Mouse (Mus musculus): ENCODE results near the gene Gramd1a. TPM values are rescaled to one million over a fixed set of nuclear protein-coding genes. Genes with fewer than 3 reads are reported as not detected.

Gene Gramd1a
- polyA plus RNA-seq, 1 experiment from 2014 or later = 221 TPM

- H3K27me3 ChIP-seq (replicated peaks) = no peaks in the 10 kb centered on the region
- no peak for ATAC-seq (ENCODE audit: low FRiP score, low read depth)
- no peaks in the 10 kb centered on the region for H3K36me3 ChIP-seq
- H3K4me1 ChIP-seq = no peaks in the 10 kb centered on the region
- no peak overlapping the region for H3K27ac ChIP-seq
- no peak overlapping the region for H3K4me3 ChIP-seq
- WGBS = 55% methylated on average over 3 of the region's 3 CpGs
- no peak overlapping the region for H3K4me2 ChIP-seq (replicated peaks)
- H3K9me3 ChIP-seq = no peaks in the 10 kb centered on the region
- H3K9ac ChIP-seq = no peak overlapping the region
Observed at GRCm38 (mm10) chr7:31163666-31164577, 8.2 kb upstream of the Gramd1a start.

GRCm38 (mm10) chr7:31162324-31162723 lies 6.6 kb upstream of the Gramd1a start:
- WGBS = 70% methylated on average over 11 of the region's 11 CpGs
- no peaks in the 10 kb centered on the region for H3K4me1 ChIP-seq
- no peaks in the 10 kb centered on the region for H3K36me3 ChIP-seq
- no peak overlapping the region for H3K9ac ChIP-seq
- ATAC-seq (ENCODE audit: low FRiP score, low read depth) = no peak
- no peak overlapping the region for H3K4me3 ChIP-seq
- no peak overlapping the region for H3K27ac ChIP-seq
- H3K27me3 ChIP-seq (replicated peaks) = no peaks in the 10 kb centered on the region
- no peak overlapping the region for H3K4me2 ChIP-seq (replicated peaks)
- H3K9me3 ChIP-seq = no peaks in the 10 kb centered on the region

DNA sequence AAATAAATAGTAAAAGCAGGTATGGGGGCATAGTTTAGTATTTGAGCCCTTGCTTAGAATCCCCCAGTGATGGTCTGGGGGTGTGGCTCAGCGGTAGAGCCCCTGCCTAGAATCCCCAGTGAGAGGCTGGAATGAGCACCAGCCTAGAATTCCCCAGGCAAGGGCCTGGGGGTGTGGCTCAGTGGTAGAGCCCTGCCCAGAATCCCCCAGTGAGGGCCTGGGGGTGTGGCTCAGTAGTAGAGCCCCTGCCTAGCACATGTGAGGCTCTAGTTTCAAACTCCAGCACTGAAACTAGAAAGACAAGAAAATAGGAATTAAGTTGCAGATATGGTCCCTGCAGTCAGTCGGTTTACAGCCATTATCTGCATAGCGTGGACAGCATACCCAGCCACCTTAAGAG lies 6.1 kb upstream of the Gramd1a start:
- no peaks in the 10 kb centered on the region for H3K4me1 ChIP-seq
- no peak overlapping the region for H3K27ac ChIP-seq
- no peak overlapping the region for H3K4me3 ChIP-seq
- no peak overlapping the region for H3K9ac ChIP-seq
- 53% methylated on average over 3 of the region's 3 CpGs for WGBS
- no peaks in the 10 kb centered on the region for H3K27me3 ChIP-seq (replicated peaks)
- H3K9me3 ChIP-seq = no peaks in the 10 kb centered on the region
- H3K4me2 ChIP-seq (replicated peaks) = no peak overlapping the region
- no peaks in the 10 kb centered on the region for H3K36me3 ChIP-seq
- no peak for ATAC-seq (ENCODE audit: low FRiP score, low read depth)

DNA sequence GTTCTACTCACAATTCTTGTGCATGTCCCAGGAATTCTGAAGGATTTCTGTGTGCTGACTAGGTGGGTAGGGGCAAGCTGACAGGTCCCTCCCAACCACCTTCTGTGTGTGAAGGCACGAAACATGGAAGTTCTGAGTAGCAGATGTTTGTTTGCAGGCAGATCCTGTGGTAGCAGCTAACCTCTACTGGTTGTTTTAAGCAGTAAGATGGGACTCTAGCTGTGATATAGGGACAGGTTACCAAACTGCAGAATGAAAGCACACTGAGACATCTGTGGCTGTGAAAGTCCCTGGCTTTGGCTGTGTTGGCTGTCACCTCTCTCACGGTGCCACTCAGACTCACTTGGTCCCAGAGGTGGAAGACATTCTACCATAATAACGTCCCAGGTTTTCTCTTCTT lies 5.5 kb upstream of the Gramd1a start:
- 79% methylated on average over 3 of the region's 3 CpGs for WGBS
- no peak overlapping the region for H3K4me3 ChIP-seq
- no peak for ATAC-seq (ENCODE audit: low FRiP score, low read depth)
- H3K9me3 ChIP-seq = no peaks in the 10 kb centered on the region
- H3K27ac ChIP-seq = no peak overlapping the region
- no peak overlapping the region for H3K4me2 ChIP-seq (replicated peaks)
- no peaks in the 10 kb centered on the region for H3K27me3 ChIP-seq (replicated peaks)
- no peaks in the 10 kb centered on the region for H3K4me1 ChIP-seq
- no peaks in the 10 kb centered on the region for H3K36me3 ChIP-seq
- no peak overlapping the region for H3K9ac ChIP-seq

DNA sequence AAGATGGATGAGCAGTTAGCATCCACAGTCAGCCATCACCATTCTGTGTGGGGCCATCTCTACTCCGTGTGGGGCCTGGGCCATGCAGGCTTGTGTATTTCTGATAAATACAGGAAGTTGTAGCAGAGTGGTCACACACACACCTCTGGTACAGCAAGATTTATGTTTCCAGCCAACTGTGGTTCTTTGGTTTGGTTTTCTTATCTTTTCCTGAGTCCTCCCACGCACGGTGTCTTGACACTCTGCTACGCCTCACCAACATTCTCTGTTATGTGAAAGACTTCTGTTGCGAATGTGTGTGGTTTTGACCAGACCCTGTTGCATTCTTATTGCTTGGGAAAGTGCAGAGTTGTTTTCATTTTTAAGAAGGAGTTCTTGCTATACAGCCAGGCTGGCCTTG lies 5.1 kb upstream of the Gramd1a start:
- H3K36me3 ChIP-seq = no peaks in the 10 kb centered on the region
- no peaks in the 10 kb centered on the region for H3K9me3 ChIP-seq
- H3K9ac ChIP-seq = no peak overlapping the region
- H3K27ac ChIP-seq = no peak overlapping the region
- H3K4me1 ChIP-seq = no peaks in the 10 kb centered on the region
- ATAC-seq (ENCODE audit: low FRiP score, low read depth) = no peak
- WGBS = 84% methylated on average over 5 of the region's 5 CpGs
- no peaks in the 10 kb centered on the region for H3K27me3 ChIP-seq (replicated peaks)
- no peak overlapping the region for H3K4me2 ChIP-seq (replicated peaks)
- no peak overlapping the region for H3K4me3 ChIP-seq

GRCm38 (mm10) chr7:31156034-31156928 lies 585 bp upstream of the Gramd1a start:
- H3K36me3 ChIP-seq = no peaks in the 10 kb centered on the region
- WGBS = 44% methylated on average over 18 of the region's 19 CpGs
- ATAC-seq (ENCODE audit: low FRiP score, low read depth) = no peak
- H3K9me3 ChIP-seq = no peaks in the 10 kb centered on the region
- H3K9ac ChIP-seq = no peak overlapping the region
- H3K4me2 ChIP-seq (replicated peaks) = no peak overlapping the region; the same call in 1 of the 2 replicates
- H3K4me3 ChIP-seq = no peak overlapping the region
- no peaks in the 10 kb centered on the region for H3K27me3 ChIP-seq (replicated peaks)
- H3K4me1 ChIP-seq = peaks cover 10% of the 10 kb centered on the region
- no peak overlapping the region for H3K27ac ChIP-seq

DNA sequence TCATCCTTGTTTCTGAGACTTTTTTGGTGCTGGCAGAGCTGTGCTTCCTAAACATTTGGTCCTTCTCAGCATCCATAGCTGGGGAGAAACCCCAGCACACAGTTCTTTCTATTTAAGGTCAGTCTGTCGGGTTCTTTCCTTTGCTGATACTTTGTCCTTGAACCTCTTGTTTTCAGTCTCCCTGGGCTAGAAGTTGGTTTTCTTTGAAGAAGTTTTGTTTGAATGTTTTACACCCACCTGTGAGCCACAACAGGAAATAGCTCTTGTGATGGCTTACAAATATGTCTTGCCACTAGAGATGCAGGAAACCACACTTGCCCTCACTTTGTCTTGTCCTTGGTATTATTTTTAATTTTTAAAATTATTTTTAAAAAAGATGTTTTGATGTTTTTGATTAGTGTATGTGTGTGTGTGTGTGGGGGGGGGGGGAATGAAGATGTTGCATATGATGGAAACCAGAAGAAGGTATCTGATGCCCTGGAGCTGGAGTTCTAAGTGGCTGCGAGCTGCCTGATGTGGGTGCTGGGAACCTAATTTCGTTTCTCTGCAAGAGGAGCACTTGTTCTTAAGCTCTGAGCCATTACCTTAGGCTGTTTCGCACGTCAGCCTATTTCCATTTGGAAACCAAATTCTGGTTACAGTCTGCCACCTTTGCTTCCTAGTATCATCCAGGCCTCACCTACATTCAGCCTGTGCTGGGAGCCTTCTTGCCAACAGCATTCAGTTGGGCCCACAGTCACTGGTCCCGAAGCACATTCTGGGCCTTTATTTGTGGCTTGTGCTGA lies 2.0 kb downstream of the Gramd1a start:
- Histone ChIP-seq H3K9me3 (no peaks in the 10 kb centered on the region), H3K4me2 (replicated peaks) (no peak overlapping the region), H3K27ac (no peak overlapping the region), H3K4me1 (peaks cover 16% of the 10 kb centered on the region), H3K27me3 (replicated peaks) (no peaks in the 10 kb centered on the region), H3K4me3 (no peak overlapping the region), H3K36me3 (no peaks in the 10 kb centered on the region), H3K9ac (no peak overlapping the region)
- WGBS = 89% methylated on average over 6 of the region's 6 CpGs
- no peak for ATAC-seq (ENCODE audit: low FRiP score, low read depth)

DNA sequence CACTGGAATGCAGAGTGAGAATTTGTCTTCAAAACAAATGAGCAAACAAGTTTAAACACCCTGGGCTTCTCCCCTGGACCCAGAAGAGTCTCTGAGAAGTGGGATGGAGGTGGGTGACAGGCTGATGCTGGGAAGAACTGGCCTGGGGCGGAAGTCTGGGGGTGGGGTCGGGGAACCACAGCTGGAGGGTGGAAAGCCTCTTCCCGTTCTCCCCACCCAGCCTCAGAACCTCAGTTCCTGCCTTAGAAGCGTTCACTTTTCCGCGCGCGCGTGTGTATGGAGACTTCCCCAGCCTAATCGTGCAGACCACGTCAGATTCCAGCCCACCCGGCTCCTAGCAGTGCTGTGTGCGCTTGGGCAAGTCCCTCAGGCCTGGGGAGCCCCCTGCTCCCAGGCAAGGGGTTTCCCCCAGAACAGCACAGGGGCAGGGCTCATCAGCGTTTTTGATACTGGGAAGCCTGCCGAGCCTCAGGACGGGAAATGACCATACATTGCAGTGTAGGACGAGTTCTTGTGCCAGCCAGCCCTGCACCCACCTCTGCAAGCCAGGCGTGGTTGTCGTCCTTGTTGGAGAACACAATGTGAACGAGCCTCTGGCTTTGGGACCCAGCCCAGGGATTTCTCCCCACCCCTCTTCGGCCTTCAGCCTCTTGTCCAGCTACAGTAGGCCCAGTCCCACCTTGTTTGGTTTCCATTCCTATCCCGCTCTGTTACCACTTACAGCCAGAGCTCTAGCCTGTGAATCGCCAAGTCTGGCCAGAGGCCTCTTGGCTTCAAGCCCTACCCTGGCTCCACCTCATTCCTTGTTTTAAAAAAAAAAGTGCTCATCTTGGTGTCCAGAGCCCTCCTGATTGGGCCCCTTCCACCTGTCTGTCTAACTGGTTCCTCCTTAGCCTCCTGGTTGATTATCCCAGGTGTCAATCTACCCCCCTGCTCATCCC lies 4.1 kb downstream of the Gramd1a start:
- Histone ChIP-seq H3K4me2 (replicated peaks) (peak overlapping the region; percentile 77), H3K27ac (peak overlapping the region; percentile 95), H3K9me3 (no peaks in the 10 kb centered on the region), H3K9ac (peak overlapping the region; percentile 98), H3K36me3 (peaks cover 6% of the 10 kb centered on the region), H3K4me1 (peaks cover 31% of the 10 kb centered on the region), H3K4me3 (peak overlapping the region; percentile 84), H3K27me3 (replicated peaks) (no peaks in the 10 kb centered on the region)
- peak; percentile 15 for ATAC-seq (ENCODE audit: low FRiP score, low read depth)
- WGBS = 16% methylated on average over 23 of the region's 23 CpGs

GRCm38 (mm10) chr7:31150566-31151300 lies 5.0 kb downstream of the Gramd1a start:
- under 1% methylated on average over 63 of the region's 63 CpGs for WGBS

GRCm38 (mm10) chr7:31149751-31150565 lies 5.7 kb downstream of the Gramd1a start:
- H3K9me3 ChIP-seq = no peaks in the 10 kb centered on the region
- H3K9ac ChIP-seq = peak overlapping the region; percentile 98
- H3K36me3 ChIP-seq = peaks cover 11% of the 10 kb centered on the region
- H3K27me3 ChIP-seq (replicated peaks) = no peaks in the 10 kb centered on the region
- H3K4me1 ChIP-seq = peaks cover 31% of the 10 kb centered on the region
- H3K27ac ChIP-seq = peak overlapping the region; percentile 95
- WGBS = 2% methylated on average over 20 of the region's 20 CpGs
- H3K4me3 ChIP-seq = peak overlapping the region; percentile 84
- peak; percentile 33 for ATAC-seq (ENCODE audit: low FRiP score, low read depth)
- H3K4me2 ChIP-seq (replicated peaks) = peak overlapping the region; percentile 77

More at GRCm38 (mm10) chr7:31150566-31151300, 5.0 kb downstream of the Gramd1a start:
- Histone ChIP-seq H3K27me3 (replicated peaks) (no peaks in the 10 kb centered on the region), H3K9me3 (no peaks in the 10 kb centered on the region), H3K4me3 (peak overlapping the region; percentile 84), H3K27ac (peak overlapping the region; percentile 95), H3K4me1 (peaks cover 31% of the 10 kb centered on the region), H3K9ac (peak overlapping the region; percentile 98), H3K36me3 (peaks cover 11% of the 10 kb centered on the region), H3K4me2 (replicated peaks) (peak overlapping the region; percentile 77)
- ATAC-seq (ENCODE audit: low FRiP score, low read depth) = peak; percentile 59

All from neural tube, embryonic 12.5 days (tissue).